Comparison of ENCODE assay signal across 23 mouse cellular contexts in the genomic region with DNA sequence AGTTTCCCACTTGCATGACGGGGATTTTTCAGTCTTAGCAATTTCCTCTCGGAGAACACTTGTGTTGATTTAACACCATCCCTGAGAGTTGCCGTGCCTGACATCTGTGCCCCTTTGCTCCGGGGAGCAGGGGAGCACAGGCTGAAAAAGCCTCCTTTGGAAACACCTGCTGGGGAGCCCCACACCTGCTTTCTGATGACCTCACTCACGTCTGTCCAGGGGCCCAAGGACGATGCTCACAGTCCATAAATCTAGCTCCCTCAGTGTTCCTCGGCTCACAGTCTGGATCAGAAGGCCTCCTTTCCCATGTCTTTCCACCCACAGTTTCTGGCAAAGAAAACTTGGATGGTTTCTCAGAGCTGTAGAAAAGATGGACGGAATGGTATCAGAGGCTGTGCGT.
DNase-seq lines count a peak whose midpoint lies in the region; ATAC-seq and TF ChIP-seq lines count a peak whose summit lies in the region.
"Had no signal": no experiment of that assay in that cellular context is flagged by ENCODE, and none has a peak within 500 bp of the region (broad histone marks: within the 10 kb centered on the region; RNA-seq: fewer than 3 reads in every experiment).

No protein-coding gene starts in this region.

- no peak overlapping the region for H3K4me2 ChIP-seq in limb, embryonic 14.5 days (replicated peaks; ENCODE audit: low read depth, low read length, severe bottlenecking)
- H3K4me2 ChIP-seq: embryonic facial prominence, embryonic 13.5 days; forebrain, embryonic 13.5 days; hindbrain, embryonic 12.5 days had no signal

- 0 out of 2 replicates have a peak, but pooled peaks cover 6% of the 10 kb centered on the region for H3K4me1 ChIP-seq in heart, embryonic 10.5 days
- H3K4me1 ChIP-seq in embryonic fibroblast, embryonic 13.5 days (ENCODE audit: control insufficient read depth, insufficient read depth, low read length): peaks cover 9% of the 10 kb centered on the region; the same call in 1 of the 2 replicates
- peaks cover 21% of the 10 kb centered on the region for H3K4me1 ChIP-seq in limb, embryonic 10.5 days
- peaks cover 14% of the 10 kb centered on the region for H3K4me1 ChIP-seq in limb, embryonic 14.5 days (ENCODE audit: control insufficient read depth, insufficient read depth, low read length)
- no peaks in the 10 kb centered on the region for H3K4me1 ChIP-seq in cerebellum, adult 2 months (ENCODE audit: control insufficient read depth, insufficient read depth, low read length)
- H3K4me1 ChIP-seq: forebrain, embryonic 13.5 days; hindbrain, embryonic 12.5 days had no signal

- no peak overlapping the region for H3K9ac ChIP-seq in limb, embryonic 14.5 days (ENCODE audit: low read depth, low read length, severe bottlenecking)
- H3K9ac ChIP-seq: embryonic facial prominence, embryonic 13.5 days; forebrain, embryonic 13.5 days; forebrain, postnatal 0 days; hindbrain, embryonic 12.5 days had no signal

- no peaks in the 10 kb centered on the region; the same call in 1 of the 2 replicates for H3K36me3 ChIP-seq in heart, embryonic 10.5 days
- no peaks in the 10 kb centered on the region for H3K36me3 ChIP-seq in limb, embryonic 10.5 days
- H3K36me3 ChIP-seq in limb, embryonic 14.5 days (ENCODE audit: control insufficient read depth, insufficient read depth, low read length): no peaks in the 10 kb centered on the region
- H3K36me3 ChIP-seq: embryonic facial prominence, embryonic 13.5 days; hindbrain, embryonic 12.5 days had no signal

- 83% methylated on average over 9 of the region's 9 CpGs for WGBS in heart, embryonic 10.5 days
- WGBS in limb, embryonic 10.5 days: 64% methylated on average over 9 of the region's 9 CpGs
- WGBS in limb, embryonic 14.5 days: 23% methylated on average over 9 of the region's 9 CpGs
- 83% methylated on average over 9 of the region's 9 CpGs for WGBS in cerebellum, adult 2 months

- no peak for TF ChIP-seq CTCF in embryonic fibroblast, embryonic 13.5 days (IDR thresholded peaks at IDR 0.05; ENCODE audit: borderline replicate concordance, insufficient read depth, low read length)
- no peak for TF ChIP-seq CTCF in cerebellum, adult 2 months (IDR thresholded peaks at IDR 0.05; ENCODE audit: borderline replicate concordance, insufficient read depth, low read depth, low read length)

- DNase-seq in heart, embryonic 10.5 days (ENCODE audit: low spot score): no peak
- no peak for DNase-seq in heart, adult 11 months
- peak; percentile 41 for DNase-seq in limb, embryonic 10.5 days (ENCODE audit: low spot score)
- no peak for DNase-seq in limb, embryonic 14.5 days (ENCODE audit: low spot score)
- no peak for DNase-seq in cerebellum, adult 2 months
- DNase-seq in layer of hippocampus, postnatal 14 days (ENCODE audit: low spot score in 2 of 2): no peak
- DNase-seq: adrenal gland, adult 2 months; adrenal gland, postnatal 36 days; cerebellum, adult 8-10 months; cerebellum, postnatal 25 days; forebrain, postnatal 0 days; gastrocnemius, adult 2 months; gastrocnemius, postnatal 25 days; heart, postnatal 10 days; heart, postnatal 4 days had no signal

- H3K27ac ChIP-seq in heart, embryonic 10.5 days: peak overlapping the region; percentile 7; the same call in 1 of the 2 replicates
- H3K27ac ChIP-seq in embryonic fibroblast, embryonic 13.5 days (ENCODE audit: insufficient read depth, low read length): peak overlapping the region; percentile 99
- 0 out of 2 replicates have a peak overlapping the region, but pooled peaks have one; percentile 20 for H3K27ac ChIP-seq in limb, embryonic 10.5 days
- H3K27ac ChIP-seq in limb, embryonic 14.5 days (replicated peaks; ENCODE audit: low read depth, low read length): peak overlapping the region; percentile 65
- no peak overlapping the region for H3K27ac ChIP-seq in cerebellum, adult 2 months (ENCODE audit: insufficient read depth, low read length)
- H3K27ac ChIP-seq: embryonic facial prominence, embryonic 13.5 days; forebrain, embryonic 13.5 days; gastrocnemius, adult 2 months; hindbrain, embryonic 12.5 days had no signal

- H3K9me3 ChIP-seq in heart, embryonic 10.5 days: no peaks in the 10 kb centered on the region
- no peaks in the 10 kb centered on the region for H3K9me3 ChIP-seq in limb, embryonic 10.5 days (replicated peaks)
- no peaks in the 10 kb centered on the region for H3K9me3 ChIP-seq in limb, embryonic 14.5 days (ENCODE audit: control insufficient read depth, low read length)
- H3K9me3 ChIP-seq: forebrain, embryonic 13.5 days; hindbrain, embryonic 12.5 days had no signal

- TF ChIP-seq POLR2A in embryonic fibroblast, embryonic 13.5 days (IDR thresholded peaks at IDR 0.05; ENCODE audit: low read depth, low read length): no peak
- no peak for TF ChIP-seq POLR2A in limb, embryonic 14.5 days (IDR thresholded peaks at IDR 0.05; ENCODE audit: borderline replicate concordance, extremely low read depth, insufficient read depth, insufficient read length)
- no peak for TF ChIP-seq POLR2A in cerebellum, adult 2 months (IDR thresholded peaks at IDR 0.05; ENCODE audit: borderline replicate concordance, insufficient read depth, low read length)

- ATAC-seq in limb, embryonic 14.5 days (ENCODE audit: low FRiP score, low read depth): peak; percentile 53; the same call in 1 of the 2 replicates
- ATAC-seq: forebrain, embryonic 13.5 days; forebrain, postnatal 0 days; hindbrain, embryonic 16.5 days; inflammation-experienced regulatory T-cells, adult 6 months; Patski had no signal

- no peak overlapping the region for H3K4me3 ChIP-seq in heart, embryonic 10.5 days
- H3K4me3 ChIP-seq in embryonic fibroblast, embryonic 13.5 days (ENCODE audit: insufficient read depth, low read length): no peak overlapping the region
- no peak overlapping the region for H3K4me3 ChIP-seq in limb, embryonic 10.5 days
- no peak overlapping the region for H3K4me3 ChIP-seq in limb, embryonic 14.5 days (replicated peaks; ENCODE audit: low read length)
- no peak overlapping the region for H3K4me3 ChIP-seq in cerebellum, adult 2 months (replicated peaks; ENCODE audit: insufficient read depth, low read depth, low read length)
- H3K4me3 ChIP-seq: embryonic facial prominence, embryonic 13.5 days; forebrain, embryonic 13.5 days; gastrocnemius, adult 2 months; hindbrain, embryonic 12.5 days had no signal

- H3K27me3 ChIP-seq in heart, embryonic 10.5 days (ENCODE audit: insufficient read depth, poor library complexity, severe bottlenecking): no peaks in the 10 kb centered on the region
- no peaks in the 10 kb centered on the region for H3K27me3 ChIP-seq in limb, embryonic 10.5 days (ENCODE audit: low read depth, poor library complexity, severe bottlenecking)
- H3K27me3 ChIP-seq in limb, embryonic 14.5 days (ENCODE audit: control insufficient read depth, insufficient read depth, low read length): no peaks in the 10 kb centered on the region
- H3K27me3 ChIP-seq in cerebellum, adult 2 months (ENCODE audit: control insufficient read depth, insufficient read depth, low read length): no peaks in the 10 kb centered on the region
- H3K27me3 ChIP-seq: CH12.LX; embryonic facial prominence, embryonic 13.5 days; forebrain, embryonic 13.5 days; hindbrain, embryonic 12.5 days; Patski had no signal
